Mouse (Mus musculus): ENCODE data around the gene Mrgpra1.
"Not testable (repeated sequence)": the region's sequence is repeated elsewhere in the genome, so short reads cannot be mapped to it uniquely, and the experiment has no call there.

- not testable (repeated sequence) for TF ChIP-seq GATA1, TAL1 (IDR thresholded peaks at IDR 0.05; ENCODE audit: low read length)
Measured at GRCm38 (mm10) chr7:47299612-47300011, 54.4 kb downstream of the Mrgpra1 start.
